Mouse (Mus musculus) Muller cell, postnatal 12 days (primary cell): Measurements from ENCODE around the gene Olfr960.

Source experiments
- DNase-seq: peaks from one replicate; pipeline ENCODE4 v3.0.0-alpha.2; 2015; ENCODE audit errors: inconsistent ontology term

Olfr960 gene

GRCm38 (mm10) chr9:39621073-39621472, at the start of gene Olfr960:
TSS of gene Olfr960 (plus strand) at chr9:39621373.
- no peak for DNase-seq

- DNase-seq: no peak
These were observed 45.7 kb upstream of the Olfr960 start, which contains the start of gene Olfr959 for GRCm38 (mm10) chr9:39575469-39575868. TSS of gene Olfr959 (minus strand) at chr9:39575569.

GRCm38 (mm10) chr9:39577050-39577449, 44.1 kb upstream of the Olfr960 start:
- DNase-seq: no peak

- DNase-seq: peak; percentile 9
These were observed 18.4 kb upstream of the Olfr960 start for GRCm38 (mm10) chr9:39602536-39603332.

GRCm38 (mm10) chr9:39603333-39603845, 17.8 kb upstream of the Olfr960 start:
- peak; percentile 1 for DNase-seq

GRCm38 (mm10) chr9:39603999-39604453, 17.1 kb upstream of the Olfr960 start, which contains the start of gene AW551984:
TSS of gene AW551984 (minus strand) at chr9:39604403.
- peak; percentile 9 for DNase-seq

- no peak for DNase-seq
These were observed 12.7 kb upstream of the Olfr960 start for GRCm38 (mm10) chr9:39608497-39608896.

- no peak for DNase-seq
These were observed 10.8 kb upstream of the Olfr960 start, which contains the start of gene Olfr148 for GRCm38 (mm10) chr9:39610355-39610754. TSS of gene Olfr148 (plus strand) at chr9:39610655.

- no peak for DNase-seq
These were observed 9.2 kb upstream of the Olfr960 start for GRCm38 (mm10) chr9:39611953-39612352.

GRCm38 (mm10) chr9:39623783-39624182, 2.6 kb downstream of the Olfr960 start:
- DNase-seq: no peak

- DNase-seq: no peak
These were observed 3.5 kb downstream of the Olfr960 start for GRCm38 (mm10) chr9:39624711-39625110.

GRCm38 (mm10) chr9:39629069-39629468, 7.9 kb downstream of the Olfr960 start:
- DNase-seq: no peak

- no peak for DNase-seq
These were observed 12.9 kb downstream of the Olfr960 start for GRCm38 (mm10) chr9:39633913-39634594.

- no peak for DNase-seq
These were observed 23.6 kb downstream of the Olfr960 start, which contains the start of gene Olfr961 for GRCm38 (mm10) chr9:39644785-39645184. TSS of gene Olfr961 (plus strand) at chr9:39645085.

- no peak for DNase-seq
These were observed 26.2 kb downstream of the Olfr960 start for GRCm38 (mm10) chr9:39647382-39647781.

- DNase-seq: no peak
These were observed 33.7 kb downstream of the Olfr960 start for GRCm38 (mm10) chr9:39654756-39655396.

GRCm38 (mm10) chr9:39666905-39667304, 45.7 kb downstream of the Olfr960 start, which contains the start of gene Olfr963:
TSS of gene Olfr963 (plus strand) at chr9:39667205.
- DNase-seq: no peak

- no peak for DNase-seq
These were observed 48.5 kb downstream of the Olfr960 start for GRCm38 (mm10) chr9:39669723-39670122.
